Comparison of ENCODE assay signal across 23 mouse cellular contexts in the genomic region with DNA sequence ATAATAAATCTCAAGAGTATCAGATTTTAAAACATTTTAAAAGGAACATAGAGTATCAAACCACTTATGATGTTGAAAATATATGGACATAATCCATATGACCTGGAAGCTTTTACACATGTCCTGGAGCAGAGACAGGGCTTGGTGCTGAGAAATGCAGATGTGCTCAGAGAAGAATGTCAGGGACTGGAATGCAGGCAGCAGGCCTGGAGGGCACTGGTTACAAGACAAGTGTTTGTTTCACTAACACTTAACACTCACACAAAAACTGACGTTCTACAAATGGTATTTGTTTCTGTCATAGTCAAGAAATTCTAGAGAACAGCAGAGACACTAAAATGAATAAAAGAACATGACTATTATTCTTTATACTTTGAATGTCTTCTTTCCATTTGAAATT. TPM values are rescaled to one million over a fixed set of nuclear protein-coding genes. Genes with fewer than 3 reads are reported as not detected.
DNase-seq lines count a peak whose midpoint lies in the region; ATAC-seq and TF ChIP-seq lines count a peak whose summit lies in the region.
"Had no signal": no experiment of that assay in that cellular context is flagged by ENCODE, and none has a peak within 500 bp of the region (broad histone marks: within the 10 kb centered on the region; RNA-seq: fewer than 3 reads in every experiment).

No protein-coding gene starts in this region.

- in situ Hi-C loops in Patski (cut with MboI; ENCODE audit: low pct_unique_long_range_greater_than_20kb) = no loop called here

- WGBS in lung, postnatal 0 days = 32% methylated on average over 1 of the region's 1 CpGs

- TF ChIP-seq CTCF in lung, postnatal 0 days (IDR thresholded peaks at IDR 0.05) = no peak
- TF ChIP-seq CTCF in Patski (IDR thresholded peaks at IDR 0.05) = no peak

- H3K27ac ChIP-seq in lung, postnatal 0 days (ENCODE audit: low read length) = no peak overlapping the region
- H3K27ac ChIP-seq: forebrain, embryonic 15.5 days; heart, embryonic 10.5 days; hindbrain, embryonic 10.5 days; hindbrain, embryonic 14.5 days; intestine, embryonic 15.5 days had no signal

- H3K4me2 ChIP-seq in lung, postnatal 0 days (replicated peaks; ENCODE audit: low read depth, low read length) = no peak overlapping the region
- H3K4me2 ChIP-seq: forebrain, embryonic 15.5 days; hindbrain, embryonic 14.5 days; intestine, embryonic 15.5 days had no signal

- no peaks in the 10 kb centered on the region for H3K36me3 ChIP-seq in lung, postnatal 0 days (ENCODE audit: insufficient read depth, low read length)
- H3K36me3 ChIP-seq: forebrain, embryonic 15.5 days; heart, embryonic 10.5 days; hindbrain, embryonic 10.5 days; intestine, embryonic 15.5 days had no signal

- peak; percentile 74 for ATAC-seq in lung, postnatal 0 days
- peak; percentile 80 for ATAC-seq in Patski
- ATAC-seq: CD4-positive, CD25-positive, alpha-beta regulatory T cell, adult 4 months; forebrain, embryonic 15.5 days; intestine, embryonic 15.5 days had no signal

- H3K9ac ChIP-seq in lung, postnatal 0 days (replicated peaks; ENCODE audit: low read depth) = no peak overlapping the region
- H3K9ac ChIP-seq: forebrain, embryonic 15.5 days; hindbrain, embryonic 14.5 days; intestine, embryonic 15.5 days had no signal

- peak; percentile 76 for TF ChIP-seq EP300 in lung, postnatal 0 days (IDR thresholded peaks at IDR 0.05)

- no peak overlapping the region for H3K4me3 ChIP-seq in lung, postnatal 0 days (ENCODE audit: low read depth, low read length)
- H3K4me3 ChIP-seq: forebrain, embryonic 15.5 days; heart, embryonic 10.5 days; hindbrain, embryonic 10.5 days; intestine, embryonic 15.5 days had no signal

- H3K9me3 ChIP-seq in lung, postnatal 0 days (ENCODE audit: low read length) = no peaks in the 10 kb centered on the region
- H3K9me3 ChIP-seq: forebrain, embryonic 15.5 days; G1E; heart, embryonic 10.5 days; hindbrain, embryonic 10.5 days; intestine, embryonic 15.5 days had no signal

- no peaks in the 10 kb centered on the region for H3K4me1 ChIP-seq in lung, postnatal 0 days (ENCODE audit: insufficient read depth, low read depth, low read length)
- H3K4me1 ChIP-seq: hindbrain, embryonic 10.5 days; intestine, embryonic 15.5 days had no signal

- no peaks in the 10 kb centered on the region for H3K27me3 ChIP-seq in lung, postnatal 0 days (replicated peaks; ENCODE audit: insufficient read depth, low read length)
- no peaks in the 10 kb centered on the region for H3K27me3 ChIP-seq in Patski
- H3K27me3 ChIP-seq: forebrain, embryonic 15.5 days; intestine, embryonic 15.5 days had no signal

- POLR2A ChIA-PET in Patski (lab: Charles Lee) = no interaction called here

- peak; percentile 55 for DNase-seq in lung, postnatal 0 days (ENCODE audit: low spot score)
- no peak for DNase-seq in lung, adult 18-20 months
- no peak for DNase-seq in Patski (ENCODE audit: low read depth, low spot score)
- peak; percentile 11 for DNase-seq in embryo, embryonic 11 days
- DNase-seq in forelimb bud, embryonic 11.5 days (ENCODE audit: low read depth, low spot score) = peak; percentile 16
- no peak for DNase-seq in retina, postnatal 1 day
- no peak for DNase-seq in heart, postnatal 14 days
- no peak for DNase-seq in left cerebral cortex, postnatal 4 days
- DNase-seq: adrenal gland, adult 2 months; adrenal gland, postnatal 25 days; B cell, adult 2 months; cerebellum, adult 18-20 months; cerebellum, adult 9-11 months; cerebellum, postnatal 36 days; gastrocnemius, postnatal 14 days; heart, postnatal 10 days had no signal

- intact Hi-C loops in heart, postnatal 14 days (cut with DNase I) = no loop called here
- intact Hi-C loops in left cerebral cortex, postnatal 4 days (cut with DNase I) = no loop called here

- CTCF ChIA-PET in Patski (lab: Charles Lee) = interaction anchor here (2.1 kb wide), 1 partner anchor 12 kb away, joined by 4 read pairs; no protein-coding TSS in a partner anchor

RNA-seq across cellular contexts. Expression of gene Smap1, which starts 30.0 kb away (rescaled TPM):
- 55.1 and 56.7 TPM in 2 replicates for polyA plus RNA-seq in lung, postnatal 0 days (2015; fragmentation: Nextera tagmentation; extraction: Ambion mirVana)
- polyA plus RNA-seq in Patski (2021) = 70.6 TPM
- 10 to 100 TPM; 28.4 to 28.6 TPM for total RNA-seq in heart, postnatal 14 days (2021)
- 100 to 1,000 TPM; 207 to 219 TPM for total RNA-seq in left cerebral cortex, postnatal 4 days (2021)

Comparison
In these comparisons a context has a peak if more than half of its experiments do, and no peak if none do; other contexts are left out.
1. DNase-seq: peak in lung, postnatal 0 days (single experiment), embryo, embryonic 11 days (single experiment) and forelimb bud, embryonic 11.5 days (single experiment); none in lung, adult 18-20 months (0 of 2), Patski (single experiment), retina, postnatal 1 day (single experiment), heart, postnatal 14 days (0 of 2) and left cerebral cortex, postnatal 4 days (single experiment).
2. RNA of gene Smap1, which starts 30.0 kb away (total RNA-seq): 207 to 219 TPM in left cerebral cortex, postnatal 4 days; 28.4 to 28.6 TPM in heart, postnatal 14 days; every median in the first group is over 4 times any median in the second.